Mouse (Mus musculus) skeletal muscle tissue, adult 2 months (tissue): Measurements from ENCODE around the gene Tmc8.
A peak's percentile ranks its signal among the peaks of the same experiment; 100 is the strongest.

Source experiments
- DNase-seq: peaks from one replicate; pipeline ENCODE4 v3.0.0-alpha.2; 2012; ENCODE audit warnings: low read depth, low spot score

Tmc8 gene

DNA sequence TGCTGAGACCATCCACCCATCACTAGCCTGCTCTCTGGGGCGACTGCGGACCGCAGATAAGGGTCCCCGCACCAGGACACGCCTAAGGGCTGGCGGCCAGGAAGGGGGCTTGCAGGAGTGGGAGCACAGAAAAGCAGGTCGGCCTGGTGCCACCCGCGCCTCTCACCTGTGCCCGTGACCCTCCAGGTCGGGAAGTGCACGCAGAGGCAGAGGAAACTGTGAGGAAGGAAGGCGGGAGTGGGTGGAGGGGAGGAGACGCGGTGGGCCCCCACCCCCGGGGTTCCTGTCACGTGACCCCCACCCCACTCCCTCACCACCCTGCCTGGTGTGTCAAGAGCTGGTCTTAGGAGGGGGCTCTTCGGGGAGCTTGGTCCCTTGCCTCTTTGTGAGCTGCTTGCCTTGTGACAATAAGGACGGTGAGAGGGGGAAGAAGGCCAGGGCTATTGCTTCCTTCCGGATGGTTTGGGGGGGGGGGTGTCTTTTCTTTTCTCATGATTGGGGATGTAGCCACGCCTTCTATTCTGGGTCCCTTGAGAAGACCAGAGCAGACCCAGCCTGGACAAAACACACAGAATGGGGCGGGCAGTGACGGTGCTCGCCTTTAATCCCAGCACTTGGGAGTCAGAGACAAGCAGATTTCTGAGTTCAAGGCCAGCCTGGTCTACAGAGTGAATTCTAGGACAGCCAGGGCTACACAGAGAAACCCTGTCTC lies at the start of gene Tmc8, which contains the start of gene Tmc6:
Gene Tmc8 (plus strand): TSS at position 84 of the 712 bp plus-strand sequence.
Gene Tmc6 (minus strand): TSS at position 206 of the 712 bp plus-strand sequence.
- no peak for DNase-seq

DNA sequence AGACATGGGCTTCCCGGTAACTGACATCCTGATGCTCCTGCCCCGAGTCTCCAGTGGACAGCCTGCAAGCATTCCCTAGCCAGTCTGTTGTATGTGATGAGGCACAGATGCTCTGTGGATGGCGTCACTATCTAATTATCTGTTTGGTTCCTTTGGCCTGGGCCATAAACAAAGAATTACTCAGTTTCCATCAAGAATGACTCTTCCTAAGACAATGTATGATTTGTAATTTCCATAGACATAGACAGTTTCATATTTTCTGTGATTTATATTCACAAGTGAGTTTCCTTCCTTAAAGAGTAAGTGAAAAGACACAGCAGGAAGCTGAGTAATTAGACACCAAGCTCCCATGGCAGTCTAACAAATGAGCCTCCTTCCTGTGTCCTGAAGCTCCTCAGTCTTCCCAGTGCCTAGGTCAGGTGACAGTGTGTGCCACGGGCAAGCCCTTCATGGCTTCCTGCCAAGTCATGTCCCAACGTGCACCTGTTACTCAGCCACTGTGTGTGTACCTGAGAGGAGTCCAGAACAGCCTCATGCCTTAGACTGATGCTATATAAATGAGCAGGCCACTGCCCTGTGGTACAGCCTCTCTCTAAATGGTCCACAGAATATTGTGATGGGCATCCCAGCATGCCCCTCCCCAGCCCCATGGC lies 45.7 kb upstream of the Tmc8 start:
- peak; percentile 35 for DNase-seq

- no peak for DNase-seq
These were observed 43.8 kb upstream of the Tmc8 start for GRCm38 (mm10) chr11:117738123-117738522.

DNA sequence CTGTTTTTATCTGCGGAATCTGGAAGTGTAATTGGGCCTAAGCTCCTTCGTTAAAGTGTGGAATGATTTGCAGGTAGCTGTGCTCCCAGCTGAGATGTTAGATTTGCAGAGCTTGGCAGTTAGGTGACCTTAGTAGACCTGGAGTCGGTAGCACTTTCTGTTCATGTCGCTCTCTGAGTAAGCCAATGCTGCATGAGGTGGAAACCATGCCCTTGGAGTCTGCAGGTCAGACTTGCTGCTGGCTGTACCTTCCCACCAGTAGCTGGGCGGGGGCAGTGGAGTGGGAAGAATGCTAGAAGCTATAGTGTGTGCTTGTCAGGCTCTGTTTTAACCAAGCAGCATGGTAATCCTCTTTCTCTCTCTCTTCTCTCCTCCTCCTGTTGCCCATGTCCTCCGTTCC lies 40.7 kb upstream of the Tmc8 start:
- peak; percentile 44 for DNase-seq

GRCm38 (mm10) chr11:117742243-117742642 lies 39.6 kb upstream of the Tmc8 start:
- DNase-seq, result no peak

DNA sequence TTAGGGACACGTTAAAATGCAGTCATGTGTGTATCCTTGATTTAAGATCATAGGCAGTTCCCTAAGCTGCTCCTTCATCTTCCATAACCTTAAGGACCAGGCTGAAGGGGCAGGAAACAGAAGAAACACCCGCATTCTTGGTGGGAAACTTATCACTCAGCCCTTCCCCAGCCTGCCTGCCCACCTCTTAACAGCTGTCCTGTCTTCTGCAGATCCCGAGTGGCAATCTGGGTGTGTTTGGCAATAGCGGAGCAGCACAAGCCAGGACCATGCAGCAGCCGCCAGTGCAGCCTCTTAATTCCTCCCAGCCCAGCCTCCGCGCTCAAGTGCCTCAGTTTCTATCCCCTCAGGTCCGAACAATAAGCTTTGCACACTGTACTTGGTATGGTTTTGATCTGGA lies 39.2 kb upstream of the Tmc8 start:
- DNase-seq, result no peak

DNA sequence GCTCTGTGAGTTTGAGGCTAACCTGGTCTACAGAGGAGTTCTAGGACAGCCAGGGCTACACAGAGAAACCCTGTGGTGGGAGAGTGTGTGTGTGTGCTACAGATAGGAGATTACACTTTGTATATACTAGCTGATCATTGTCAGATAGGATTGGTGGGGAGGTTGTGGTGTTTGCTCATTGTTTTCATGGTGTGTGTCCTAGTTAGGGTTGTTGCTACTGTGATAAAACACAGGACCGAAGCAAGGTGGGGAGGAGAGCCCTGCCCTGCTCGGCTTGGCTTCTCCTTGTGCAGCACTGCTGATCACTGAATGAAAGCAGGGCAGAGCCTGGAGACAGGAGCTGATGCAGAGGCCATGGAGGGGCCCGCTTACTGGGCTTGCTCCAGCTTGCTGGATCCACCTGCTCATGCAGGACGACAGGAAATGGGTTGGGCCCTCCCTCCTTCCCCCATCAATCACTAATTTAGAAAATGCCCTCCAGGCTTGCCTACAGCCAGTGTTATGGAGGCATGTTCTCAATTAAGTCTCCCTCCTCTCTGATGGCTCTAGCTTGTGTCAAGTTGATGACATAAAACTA lies 38.3 kb upstream of the Tmc8 start:
- DNase-seq, result no peak

DNA sequence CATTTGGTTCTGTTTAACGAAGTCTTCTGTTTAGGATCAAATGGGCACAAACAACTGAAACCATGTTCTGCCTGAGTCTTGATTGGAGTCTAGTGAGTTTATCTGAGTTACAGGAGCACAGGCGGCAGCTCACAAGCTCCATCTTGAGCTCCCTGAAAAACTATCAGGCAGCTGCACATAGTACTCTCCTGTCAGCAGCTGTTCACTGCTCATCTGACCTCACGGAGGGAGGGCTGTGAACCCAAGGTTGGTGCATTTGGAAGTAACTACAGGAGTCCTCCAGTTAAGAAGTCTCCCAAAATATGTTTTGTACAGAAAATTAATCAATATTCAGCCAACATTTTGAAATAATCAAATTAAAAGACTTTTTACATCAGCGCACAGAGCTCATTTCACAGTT lies 33.2 kb upstream of the Tmc8 start:
- DNase-seq, result peak; percentile 39

DNA sequence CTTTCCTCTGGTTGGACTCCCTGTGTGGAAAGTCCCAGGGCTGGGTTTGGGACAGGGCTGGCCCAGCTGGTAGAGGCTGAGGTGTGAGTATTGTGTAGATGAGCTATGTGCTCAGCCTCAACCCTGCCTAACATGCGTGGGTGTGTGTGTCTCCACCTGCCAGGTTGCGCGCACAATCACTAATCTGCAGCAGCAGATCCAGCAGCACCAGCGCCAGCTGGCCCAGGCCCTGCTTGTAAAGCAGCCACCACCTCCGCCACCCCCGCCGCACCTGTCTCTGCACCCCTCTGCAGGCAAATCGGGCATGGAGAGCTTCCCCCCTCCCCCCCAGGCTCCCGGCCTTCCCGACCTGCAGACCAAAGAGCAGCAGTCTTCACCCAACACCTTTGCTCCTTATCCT lies 32.5 kb upstream of the Tmc8 start:
- no peak for DNase-seq

- no peak for DNase-seq
These were observed 30.3 kb upstream of the Tmc8 start for GRCm38 (mm10) chr11:117751544-117751943.

GRCm38 (mm10) chr11:117755891-117756290 lies 26.0 kb upstream of the Tmc8 start:
- DNase-seq, result no peak

GRCm38 (mm10) chr11:117759267-117759666 lies 22.6 kb upstream of the Tmc8 start:
- peak; percentile 58 for DNase-seq

DNA sequence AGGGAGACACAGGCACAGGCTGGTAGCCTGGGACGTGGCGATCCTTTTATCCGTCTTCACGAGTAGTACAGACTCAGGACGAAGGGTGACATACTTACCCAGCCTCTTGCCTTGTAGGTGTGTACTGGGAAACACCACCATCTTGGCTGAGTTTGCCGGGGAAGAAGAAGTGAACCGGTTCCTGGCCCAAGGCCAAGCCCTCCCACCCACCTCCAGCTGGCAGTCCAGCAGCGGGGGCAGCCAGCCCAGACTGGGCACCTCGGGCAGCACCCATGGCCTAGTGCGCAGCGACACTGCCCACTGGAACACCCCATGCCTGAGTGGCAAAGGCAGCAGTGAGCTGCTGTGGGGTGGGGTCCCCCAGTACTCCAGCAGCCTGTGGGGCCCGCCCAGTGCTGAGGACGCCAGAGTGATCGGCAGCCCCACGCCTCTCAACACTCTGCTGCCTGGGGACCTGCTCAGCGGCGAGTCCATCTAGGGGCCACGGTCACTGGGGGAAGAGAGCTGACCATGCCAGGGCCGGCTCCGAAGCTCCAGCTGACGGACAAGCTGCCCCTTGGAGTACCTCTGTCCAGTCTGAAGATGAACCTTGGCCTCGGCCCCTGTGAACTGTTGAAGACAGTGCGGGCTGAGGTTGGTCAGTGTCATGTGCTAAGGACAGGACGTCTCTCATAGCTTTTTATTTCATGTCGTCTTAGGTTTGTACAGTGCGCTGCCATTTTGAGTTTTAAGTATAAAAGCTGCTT lies 21.3 kb upstream of the Tmc8 start:
- DNase-seq, result no peak

DNA sequence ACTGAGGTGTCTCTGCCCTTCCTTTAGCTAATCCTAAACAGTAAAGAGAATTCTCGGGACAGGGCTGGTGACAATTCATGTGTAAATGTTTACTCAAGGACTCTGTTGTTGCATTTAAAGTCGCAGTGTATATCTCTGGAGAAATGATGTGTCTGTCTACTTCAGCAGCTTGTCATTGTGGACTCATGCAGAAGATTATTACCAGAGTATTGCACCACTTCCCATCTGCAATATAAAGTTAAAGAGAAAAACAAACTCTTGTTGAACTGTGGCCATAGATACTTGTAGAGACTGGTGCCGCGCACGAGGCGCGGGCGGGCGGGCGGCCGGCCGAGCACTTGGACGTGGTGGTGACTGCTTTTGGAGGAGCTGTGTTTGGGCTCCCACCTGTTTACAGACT lies 20.1 kb upstream of the Tmc8 start:
- DNase-seq, result no peak

DNA sequence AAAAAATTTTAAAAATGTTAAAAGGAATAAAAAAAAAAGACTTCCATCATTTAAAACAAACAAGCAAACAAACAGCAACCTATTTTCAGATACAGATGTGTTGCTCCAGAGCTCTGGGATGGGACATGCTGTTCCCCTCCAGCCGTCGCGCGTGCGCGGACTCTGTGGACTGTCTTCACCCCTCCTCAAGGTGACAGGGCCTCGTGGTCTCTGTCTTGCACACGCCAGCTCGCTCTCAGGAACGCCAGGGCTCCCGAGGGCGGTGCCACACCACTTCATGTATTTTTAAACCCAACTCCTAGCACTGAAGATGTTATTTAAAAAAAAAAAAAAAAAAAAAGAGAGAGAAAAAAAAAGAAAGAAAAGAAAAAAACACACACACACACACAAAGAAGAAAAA lies 19.6 kb upstream of the Tmc8 start:
- no peak for DNase-seq

- no peak for DNase-seq
These were observed 17.6 kb upstream of the Tmc8 start for GRCm38 (mm10) chr11:117764319-117764718.

GRCm38 (mm10) chr11:117765361-117765760 lies 16.5 kb upstream of the Tmc8 start:
- DNase-seq, result no peak

DNA sequence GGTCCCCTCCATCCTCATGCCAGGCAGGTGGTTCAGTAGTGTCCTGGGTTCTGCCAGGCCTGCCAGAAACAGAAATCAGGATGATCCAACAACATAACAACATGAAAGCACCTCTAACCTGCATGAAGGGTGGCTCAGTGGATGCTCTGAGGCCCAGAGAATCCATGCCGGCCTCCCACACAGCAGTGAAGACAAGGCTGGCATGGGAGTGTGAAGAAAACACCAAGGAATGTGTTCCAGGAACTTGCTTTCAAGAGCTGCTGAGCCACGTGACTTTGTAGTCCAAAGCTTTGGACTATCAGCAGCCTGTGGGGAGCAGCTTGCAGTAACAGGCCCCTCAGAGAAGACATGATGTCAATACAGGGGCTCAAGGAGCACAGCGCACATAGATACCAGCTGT lies 15.6 kb upstream of the Tmc8 start:
- no peak for DNase-seq

DNA sequence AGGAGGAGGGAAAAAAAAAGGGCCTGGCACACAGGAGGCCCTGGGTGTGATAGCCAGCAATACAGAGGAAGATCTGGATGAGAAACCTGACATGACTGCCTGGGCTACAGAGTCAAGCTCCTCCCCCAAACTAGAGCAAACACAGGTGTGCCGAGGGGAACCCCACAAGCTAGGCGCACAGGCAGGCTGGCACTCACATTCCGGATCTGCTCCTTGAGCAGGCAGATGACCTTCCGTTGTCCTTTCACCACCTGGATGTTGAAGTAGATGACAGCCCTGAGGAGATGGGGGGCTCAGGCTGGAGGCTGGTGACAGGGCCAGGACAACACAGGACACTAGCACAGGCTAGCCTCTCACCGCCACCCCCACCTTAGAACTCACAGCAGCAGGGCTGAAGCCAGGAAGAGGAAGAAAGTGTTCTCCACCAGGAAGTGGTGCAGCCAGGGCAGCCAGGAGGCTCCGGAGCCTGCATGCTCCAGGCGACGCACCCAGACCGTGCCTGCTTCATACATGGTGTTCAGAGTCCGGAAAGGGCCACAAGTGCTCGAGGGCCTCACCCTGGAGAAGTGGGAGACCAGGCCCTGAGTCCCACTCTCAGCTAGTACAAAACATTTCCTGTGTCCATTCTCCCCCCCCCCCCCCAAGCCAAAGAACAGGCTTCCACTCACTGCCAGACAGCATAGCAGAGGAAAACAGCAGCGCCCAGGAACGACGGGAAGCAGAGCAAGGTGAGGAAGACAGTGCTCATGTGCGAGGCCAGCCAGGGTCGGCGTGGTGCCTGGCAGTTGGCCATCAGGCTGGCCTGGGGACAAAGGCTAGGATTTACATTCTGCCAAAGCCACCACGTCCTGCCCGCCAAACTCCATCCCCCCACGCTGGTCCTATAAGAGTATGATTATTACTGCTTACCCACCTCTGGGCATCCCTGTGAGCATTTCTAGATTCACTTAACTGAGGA lies 12.9 kb upstream of the Tmc8 start:
- no peak for DNase-seq

DNA sequence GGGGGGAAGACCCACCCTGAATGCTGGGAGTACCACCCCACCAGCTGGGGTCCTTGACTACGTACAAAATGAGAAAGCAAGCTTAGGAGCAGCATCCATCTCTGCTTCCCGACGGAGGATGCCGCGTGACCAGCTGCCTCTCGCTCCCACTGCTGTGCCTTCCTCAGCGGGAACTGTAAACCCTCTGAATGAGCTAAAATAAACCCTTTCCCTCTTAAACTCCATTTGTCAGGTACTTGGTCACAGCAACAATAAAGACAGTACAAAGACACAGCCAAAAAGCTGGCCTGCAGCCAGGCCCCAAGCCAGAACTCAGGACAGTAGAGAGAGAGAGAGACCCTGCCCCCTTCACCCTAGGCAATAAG lies 12.2 kb upstream of the Tmc8 start:
- no peak for DNase-seq

GRCm38 (mm10) chr11:117770407-117770806 lies 11.5 kb upstream of the Tmc8 start:
- no peak for DNase-seq
